8 mouse cellular contexts compared by ENCODE assay signal in genomic region chr19:24017427-24017826, GRCm38 (mm10). TPM values are rescaled to one million over a fixed set of nuclear protein-coding genes. Genes with fewer than 3 reads are reported as not detected.
DNase-seq lines count a peak whose midpoint lies in the region; ATAC-seq and TF ChIP-seq lines count a peak whose summit lies in the region.

No protein-coding gene starts in this region.

- no peak for DNase-seq in forebrain, embryonic 14.5 days (ENCODE audit: low spot score)
- DNase-seq in embryo, embryonic 9.5 days (ENCODE audit: extremely low spot score): peak; percentile 44
- DNase-seq in hindbrain, embryonic 14.5 days (ENCODE audit: low spot score): no peak
- peak; percentile 77 for DNase-seq in lung, postnatal 0 days (ENCODE audit: low spot score)
- DNase-seq in spleen, postnatal 10 days (ENCODE audit: low spot score in 2 of 2): no peak
- DNase-seq in spleen, postnatal 14 days (ENCODE audit: low spot score in 2 of 2): no peak
- no peak for DNase-seq in left cerebral cortex, postnatal 25 days (ENCODE audit: low spot score in 2 of 2)

- intact Hi-C loops in left cerebral cortex, postnatal 25 days (cut with DNase I): no loop called here

- no peak overlapping the region for H3K4me2 ChIP-seq in forebrain, embryonic 14.5 days (ENCODE audit: low read length)
- no peak overlapping the region for H3K4me2 ChIP-seq in forebrain, embryonic 13.5 days
- no peak overlapping the region for H3K4me2 ChIP-seq in hindbrain, embryonic 14.5 days (replicated peaks)
- H3K4me2 ChIP-seq in lung, postnatal 0 days (replicated peaks; ENCODE audit: low read depth, low read length): no peak overlapping the region

- ATAC-seq in forebrain, embryonic 14.5 days: no peak
- no peak for ATAC-seq in forebrain, embryonic 13.5 days
- no peak for ATAC-seq in hindbrain, embryonic 14.5 days (ENCODE audit: low FRiP score)
- ATAC-seq in lung, postnatal 0 days: peak; percentile 73

- peak overlapping the region; percentile 55 for H3K27ac ChIP-seq in forebrain, embryonic 14.5 days (ENCODE audit: low read depth, low read length)
- H3K27ac ChIP-seq in forebrain, embryonic 13.5 days: no peak overlapping the region
- H3K27ac ChIP-seq in hindbrain, embryonic 14.5 days: peak overlapping the region; percentile 21
- peak overlapping the region; percentile 68 for H3K27ac ChIP-seq in lung, postnatal 0 days (ENCODE audit: low read length)

- H3K27me3 ChIP-seq in forebrain, embryonic 14.5 days (replicated peaks; ENCODE audit: control insufficient read depth, insufficient read depth, low read length): no peaks in the 10 kb centered on the region
- H3K27me3 ChIP-seq in forebrain, embryonic 13.5 days: no peaks in the 10 kb centered on the region
- H3K27me3 ChIP-seq in hindbrain, embryonic 14.5 days (ENCODE audit: control insufficient read depth, insufficient read depth, low read length): no peaks in the 10 kb centered on the region
- no peaks in the 10 kb centered on the region for H3K27me3 ChIP-seq in lung, postnatal 0 days (replicated peaks; ENCODE audit: insufficient read depth, low read length)

- 17% methylated on average over 1 of the region's 1 CpGs for WGBS in forebrain, embryonic 14.5 days
- WGBS in forebrain, embryonic 13.5 days: 30% methylated on average over 1 of the region's 1 CpGs
- WGBS in hindbrain, embryonic 14.5 days: 0% methylated on average over 1 of the region's 1 CpGs
- WGBS in lung, postnatal 0 days: 10% methylated on average over 1 of the region's 1 CpGs

- peaks cover 5% of the 10 kb centered on the region for H3K4me1 ChIP-seq in forebrain, embryonic 14.5 days (ENCODE audit: control insufficient read depth, insufficient read depth, low read length)
- H3K4me1 ChIP-seq in forebrain, embryonic 13.5 days: peaks cover 11% of the 10 kb centered on the region
- peaks cover 16% of the 10 kb centered on the region; the same call in 1 of the 2 replicates for H3K4me1 ChIP-seq in hindbrain, embryonic 14.5 days (replicated peaks; ENCODE audit: control insufficient read depth, insufficient read depth, low read length)
- peaks cover 9% of the 10 kb centered on the region; the same call in 1 of the 2 replicates for H3K4me1 ChIP-seq in lung, postnatal 0 days (ENCODE audit: insufficient read depth, low read depth, low read length)

- no peak overlapping the region for H3K9ac ChIP-seq in forebrain, embryonic 14.5 days (ENCODE audit: low read length)
- H3K9ac ChIP-seq in forebrain, embryonic 13.5 days: no peak overlapping the region
- no peak overlapping the region for H3K9ac ChIP-seq in hindbrain, embryonic 14.5 days
- no peak overlapping the region for H3K9ac ChIP-seq in lung, postnatal 0 days (replicated peaks; ENCODE audit: low read depth)

- no peaks in the 10 kb centered on the region for H3K36me3 ChIP-seq in forebrain, embryonic 14.5 days (ENCODE audit: control insufficient read depth, insufficient read depth, low read length)
- H3K36me3 ChIP-seq in forebrain, embryonic 13.5 days (ENCODE audit: poor library complexity, severe bottlenecking): no peaks in the 10 kb centered on the region
- H3K36me3 ChIP-seq in hindbrain, embryonic 14.5 days (replicated peaks; ENCODE audit: control insufficient read depth, insufficient read depth): no peaks in the 10 kb centered on the region
- H3K36me3 ChIP-seq in lung, postnatal 0 days (ENCODE audit: insufficient read depth, low read length): no peaks in the 10 kb centered on the region

- TF ChIP-seq CTCF in lung, postnatal 0 days (IDR thresholded peaks at IDR 0.05): no peak

- TF ChIP-seq EP300 in lung, postnatal 0 days (IDR thresholded peaks at IDR 0.05): peak; percentile 58; the same call in 1 of the 2 replicates

- H3K4me3 ChIP-seq in forebrain, embryonic 14.5 days (ENCODE audit: low read depth, low read length): no peak overlapping the region
- no peak overlapping the region for H3K4me3 ChIP-seq in forebrain, embryonic 13.5 days
- no peak overlapping the region for H3K4me3 ChIP-seq in hindbrain, embryonic 14.5 days (replicated peaks; ENCODE audit: low read length)
- H3K4me3 ChIP-seq in lung, postnatal 0 days (ENCODE audit: low read depth, low read length): no peak overlapping the region

- no peaks in the 10 kb centered on the region for H3K9me3 ChIP-seq in forebrain, embryonic 14.5 days (replicated peaks; ENCODE audit: control insufficient read depth, low read length)
- H3K9me3 ChIP-seq in forebrain, embryonic 13.5 days (replicated peaks): 0 out of 2 replicates have a peak, but pooled peaks cover 2% of the 10 kb centered on the region
- peaks cover 6% of the 10 kb centered on the region; the same call in 1 of the 2 replicates for H3K9me3 ChIP-seq in hindbrain, embryonic 14.5 days (ENCODE audit: control insufficient read depth, low read length)
- H3K9me3 ChIP-seq in lung, postnatal 0 days (ENCODE audit: low read length): no peaks in the 10 kb centered on the region

RNA-seq across cellular contexts. Expression of gene Fam189a2, which starts 13.4 kb away (rescaled TPM):
- polyA plus RNA-seq in forebrain, embryonic 14.5 days (2014; fragmentation: Nextera tagmentation; extraction: Ambion mirVana): 0.80 and 1.1 TPM in 2 replicates
- 0.35 and 0.47 TPM in 2 replicates for polyA plus RNA-seq in forebrain, embryonic 13.5 days (2015; fragmentation: Nextera tagmentation; extraction: Ambion mirVana)
- polyA plus RNA-seq in hindbrain, embryonic 14.5 days (2014; fragmentation: Nextera tagmentation; extraction: Ambion mirVana): 2.7 and 2.8 TPM in 2 replicates
- polyA plus RNA-seq in lung, postnatal 0 days (2015; fragmentation: Nextera tagmentation; extraction: Ambion mirVana): 22.6 and 26.2 TPM in 2 replicates
- 10 to 100 TPM; 10.2 to 11.5 TPM for total RNA-seq in left cerebral cortex, postnatal 25 days (2021)

Comparison
In these comparisons a context has a peak if more than half of its experiments do, and no peak if none do; other contexts are left out.
1. DNase-seq: peak in embryo, embryonic 9.5 days (single experiment) and lung, postnatal 0 days (single experiment); none in forebrain, embryonic 14.5 days (single experiment), hindbrain, embryonic 14.5 days (single experiment), spleen, postnatal 10 days (0 of 2), spleen, postnatal 14 days (0 of 2) and left cerebral cortex, postnatal 25 days (0 of 2).